Mouse (Mus musculus): ENCODE measurements around the gene Gm21964.

The Gm21964 gene

DNA sequence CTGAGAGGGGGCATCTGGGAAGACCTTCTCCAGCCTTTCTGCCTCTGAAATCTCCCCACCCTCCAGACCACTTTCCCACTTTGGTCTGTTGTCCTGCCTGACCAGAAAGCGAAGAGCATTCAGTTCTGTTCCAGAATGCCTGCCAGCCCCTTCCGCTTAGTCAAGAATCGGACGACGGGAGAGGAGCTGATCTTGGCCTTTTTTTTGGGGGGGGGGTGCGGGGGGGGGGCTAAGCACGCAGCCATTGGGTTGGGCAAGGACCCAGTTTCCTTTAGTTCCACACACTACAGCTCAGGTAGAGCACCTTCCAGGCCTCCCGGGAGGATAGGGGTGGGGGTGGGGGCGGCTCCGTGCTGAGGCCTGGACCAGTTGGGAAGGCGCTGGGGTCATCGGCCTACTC is at the start of gene Gm21964:
TSS of gene Gm21964 (plus strand) at position 301 of the 400 bp plus-strand sequence.
- no peak for DNase-seq

DNA sequence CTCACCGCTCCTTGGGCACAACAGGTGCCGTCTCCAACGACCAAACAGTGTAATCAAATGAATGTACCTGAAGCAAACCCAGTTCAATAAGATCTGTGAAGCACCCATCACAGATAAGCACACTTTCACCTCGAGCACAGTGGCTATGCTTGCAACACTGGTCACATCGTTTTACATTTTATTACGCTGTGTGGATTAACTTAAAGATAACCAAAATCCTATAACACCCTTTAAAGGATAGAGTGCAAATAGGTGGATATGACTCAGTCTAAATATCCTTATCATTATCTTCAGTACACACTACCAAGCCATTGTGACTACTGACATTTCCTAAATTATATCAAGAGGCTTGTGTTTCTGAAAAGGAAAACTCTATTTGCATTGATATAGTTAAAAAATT is 49.8 kb upstream of the Gm21964 start:
- no peak for DNase-seq

DNA sequence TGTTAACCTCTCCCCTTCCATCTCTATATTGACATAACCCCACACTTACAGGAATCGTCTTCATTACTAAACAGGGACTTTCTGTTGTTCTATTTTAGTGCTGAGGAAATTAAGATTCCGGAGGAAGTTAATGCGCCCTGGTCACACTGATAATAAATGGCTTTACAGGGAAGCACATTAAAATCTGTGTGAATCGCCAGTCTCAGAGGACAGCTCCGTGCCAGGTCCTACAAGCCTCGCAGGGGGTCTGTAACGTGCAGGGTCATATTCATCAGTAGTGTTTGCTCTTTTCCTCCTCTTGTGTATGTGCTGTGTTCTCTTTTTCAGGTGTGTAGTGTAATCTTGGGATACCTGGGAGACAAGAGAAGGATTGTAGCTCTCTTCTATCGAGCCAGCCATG is 42.8 kb upstream of the Gm21964 start:
- no peak for DNase-seq

DNA sequence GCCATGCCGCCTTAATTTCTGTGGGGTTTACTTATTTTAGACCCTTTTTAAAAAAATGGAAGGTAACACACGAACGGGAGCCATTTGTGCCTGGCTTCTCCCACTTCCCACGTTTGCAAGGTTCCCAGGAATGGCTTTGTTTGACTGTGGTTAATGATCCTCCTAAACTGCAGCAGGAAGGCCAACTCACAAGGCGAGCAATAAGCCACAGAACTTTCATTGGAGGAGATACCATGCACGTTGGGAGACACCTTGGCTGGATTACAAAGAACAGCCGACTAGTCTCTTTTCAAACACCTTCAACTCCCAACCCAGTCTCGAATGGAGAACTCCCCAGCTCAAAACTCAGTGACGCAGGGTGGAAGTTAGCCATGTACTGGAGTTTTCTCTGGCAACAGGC is 36.8 kb upstream of the Gm21964 start:
- no peak for DNase-seq

DNA sequence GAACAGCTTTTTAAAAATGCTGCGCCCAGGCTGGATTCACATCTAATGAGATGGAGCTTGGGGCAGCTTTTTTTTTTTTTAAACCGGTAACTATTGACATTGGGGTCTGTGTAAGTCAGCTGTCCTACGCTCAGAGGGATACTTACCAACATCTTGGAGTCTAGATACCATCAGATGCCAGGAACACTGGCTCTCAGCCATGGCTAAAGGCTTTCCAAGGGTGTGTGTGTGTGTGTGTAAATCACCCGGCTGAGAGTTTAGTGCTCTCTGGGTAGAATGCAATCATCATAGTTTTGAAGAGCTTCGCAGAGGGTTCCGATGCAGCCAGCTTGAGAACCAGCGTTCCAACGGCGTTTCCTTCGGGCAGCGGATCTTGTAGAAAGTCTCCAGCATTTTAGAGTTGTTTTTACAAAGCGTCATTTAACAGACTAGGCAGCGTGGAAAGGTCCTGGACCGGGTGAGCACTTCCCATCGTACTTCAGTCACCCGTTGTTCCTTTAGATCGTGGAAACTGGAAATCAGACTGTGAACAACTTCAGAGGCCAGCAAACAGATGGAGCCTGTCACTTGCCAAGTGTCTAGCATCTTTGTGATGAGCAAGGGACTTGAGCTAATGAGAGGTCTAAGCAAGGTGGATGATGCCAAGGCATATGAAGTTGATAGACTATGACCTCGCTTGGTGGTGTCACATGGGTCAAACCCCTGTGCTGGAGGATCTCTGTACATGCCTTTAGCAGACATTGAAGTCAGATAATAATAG is 36.2 kb upstream of the Gm21964 start:
- peak; percentile 74 to 81 for DNase-seq

DNA sequence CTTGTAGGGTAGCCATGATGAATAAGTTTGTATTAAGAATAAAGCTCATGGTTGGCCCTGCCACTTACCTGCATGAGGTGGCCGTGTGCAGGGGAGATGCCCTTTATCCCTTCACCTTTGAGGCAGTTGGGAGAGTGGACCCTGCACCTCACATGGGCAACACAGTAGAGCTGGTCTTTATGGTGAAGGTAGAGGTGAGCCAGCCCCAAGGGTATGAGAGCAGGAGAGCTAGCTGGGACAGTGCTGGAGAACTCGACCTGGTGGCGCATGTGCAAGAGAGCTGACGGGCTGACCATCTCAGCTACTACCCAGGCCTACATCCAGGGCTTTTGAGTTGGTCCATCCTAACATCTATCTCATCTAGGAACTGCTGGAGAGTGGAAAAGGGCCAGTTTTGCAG is 35.3 kb upstream of the Gm21964 start:
- DNase-seq, result no peak

DNA sequence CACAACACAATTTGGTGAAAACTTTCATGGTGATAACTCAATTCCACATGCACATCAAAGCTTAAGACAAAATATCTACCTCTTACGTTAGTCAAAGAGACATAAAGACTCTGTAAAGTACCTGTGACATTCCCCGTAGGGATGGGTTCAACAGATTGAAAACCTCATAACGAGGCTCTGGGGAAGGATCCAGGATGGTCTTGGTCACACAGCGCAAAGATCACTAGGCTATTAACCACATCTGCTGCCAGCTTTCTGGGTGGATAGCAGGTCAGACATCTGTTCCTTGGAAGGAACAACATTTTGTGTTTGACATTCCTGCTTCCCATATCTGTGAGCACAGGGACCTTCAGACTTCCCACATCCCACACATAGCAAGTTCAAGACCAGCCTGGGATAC is 31.3 kb upstream of the Gm21964 start:
- peak; percentile 54 to 62 for DNase-seq

DNA sequence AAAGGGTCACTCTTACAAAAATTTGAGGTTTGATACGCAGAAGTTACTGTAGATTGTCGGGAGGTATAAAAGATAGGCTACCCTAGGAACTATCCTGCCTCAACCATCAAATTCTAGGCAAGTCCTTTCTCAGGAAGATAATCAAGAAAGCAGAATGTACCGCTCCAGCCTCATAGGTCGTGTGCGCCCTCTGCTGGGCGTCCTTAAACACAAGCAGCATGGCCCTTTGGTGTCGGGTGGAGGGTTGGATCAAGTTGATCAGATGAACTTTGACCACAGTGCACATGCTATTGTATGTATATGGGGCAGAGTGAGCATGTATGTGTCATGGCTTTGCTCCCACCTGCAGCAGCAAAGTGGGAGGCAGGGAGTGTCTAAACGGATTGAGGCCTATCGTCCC is 29.4 kb upstream of the Gm21964 start:
- DNase-seq, result peak; percentile 85 to 88

DNA sequence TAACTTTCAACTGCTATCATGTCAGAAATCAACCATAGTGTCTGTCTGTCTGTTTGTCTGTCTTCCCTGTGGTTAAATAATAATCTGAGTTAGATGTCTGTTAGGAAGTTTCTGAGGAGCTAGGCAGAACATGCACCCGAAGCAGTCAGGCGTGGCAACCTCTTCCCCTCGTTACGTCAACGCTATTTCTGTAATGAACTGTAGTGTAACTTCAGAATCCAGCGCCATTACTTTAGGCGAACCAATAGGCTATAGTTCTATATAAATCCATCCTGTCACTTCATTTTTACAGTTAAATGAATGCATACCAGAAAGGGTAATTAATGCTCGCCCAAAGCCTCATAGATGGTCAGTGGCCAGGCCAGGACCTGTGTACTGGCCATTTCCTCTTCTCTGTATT is 26.5 kb upstream of the Gm21964 start:
- DNase-seq, result no peak

DNA sequence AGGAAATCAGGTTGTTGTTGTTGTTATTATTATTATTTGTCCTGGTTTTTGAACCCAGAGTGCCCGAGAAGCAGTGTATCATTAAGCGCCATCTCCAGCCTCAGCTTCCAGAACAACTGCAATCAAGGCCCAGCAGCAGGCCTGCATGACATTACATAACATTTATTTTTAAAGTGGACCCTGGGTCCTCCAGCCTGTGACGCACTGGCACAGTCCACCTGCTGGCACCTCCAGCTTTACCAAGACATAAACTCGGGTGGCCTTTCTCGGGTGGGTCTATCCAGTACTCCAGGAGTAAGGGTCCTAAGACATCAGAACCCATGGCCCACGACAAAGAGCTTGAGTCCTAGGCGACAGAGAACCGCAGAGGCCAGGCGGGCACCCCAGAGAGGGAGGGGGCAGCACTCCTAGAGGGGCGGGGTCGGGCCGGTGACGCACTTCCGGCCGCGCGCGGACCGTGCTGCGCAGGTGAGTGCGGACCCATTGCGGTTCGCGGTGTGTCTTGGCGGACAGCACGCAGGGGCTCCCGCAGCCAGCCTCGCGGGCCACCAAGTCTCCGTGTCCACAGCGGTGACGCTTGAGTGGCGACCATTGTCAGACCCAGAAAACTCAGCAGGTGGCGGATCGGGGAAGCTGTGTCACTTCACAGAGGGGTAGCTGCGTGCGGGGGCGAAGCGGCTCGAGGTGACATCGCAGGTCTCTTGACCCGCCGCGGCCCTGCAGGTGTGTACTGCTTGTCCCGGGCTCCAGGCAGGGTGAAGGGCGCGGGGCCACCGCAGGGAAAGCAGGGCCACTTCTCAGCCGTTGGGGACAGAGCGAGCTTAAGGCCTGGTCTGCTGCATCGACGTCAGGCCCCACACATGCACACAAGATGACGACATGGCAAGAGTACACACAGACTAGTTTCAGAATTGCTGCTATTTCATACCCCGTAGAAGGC is 21.5 kb upstream of the Gm21964 start, which contains the start of gene Zfp612:
TSS of gene Zfp612 (plus strand) at position 465 of the 940 bp plus-strand sequence.
- DNase-seq, result peak; percentile 91 to 92

DNA sequence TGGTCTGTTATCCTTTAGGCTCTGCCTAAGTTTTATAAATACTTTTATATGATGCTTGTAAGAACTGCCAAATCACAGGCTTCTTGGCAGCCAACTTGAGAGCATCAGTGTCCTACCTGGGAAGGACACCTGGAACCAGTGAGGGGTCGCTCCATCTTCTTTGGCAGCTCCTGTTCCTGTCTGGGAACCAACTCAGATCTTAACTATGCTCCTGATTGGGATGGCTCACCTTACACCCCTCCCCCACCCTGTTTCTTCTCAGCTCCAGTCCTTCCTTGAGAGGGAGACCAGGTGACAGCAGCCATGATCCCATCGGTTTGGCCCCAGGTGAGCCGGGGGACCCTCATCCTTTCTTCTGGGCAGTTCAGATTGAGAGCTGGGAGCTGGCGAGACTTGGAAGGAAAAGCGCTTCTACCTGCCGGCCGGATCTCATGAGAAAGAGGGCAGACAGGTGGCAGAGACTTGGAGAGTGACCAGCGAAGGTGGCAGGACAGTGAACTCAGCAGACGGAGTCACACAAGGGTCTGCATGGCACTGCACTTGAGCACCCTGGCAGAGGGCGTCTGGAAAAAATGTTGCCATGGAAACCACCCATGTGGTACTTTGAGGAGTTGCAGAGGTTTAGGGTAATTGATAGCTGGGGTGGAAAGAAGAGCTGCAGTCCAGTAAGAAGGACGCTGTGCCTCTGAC is 18.4 kb upstream of the Gm21964 start:
- DNase-seq, result peak; percentile 70 to 75

DNA sequence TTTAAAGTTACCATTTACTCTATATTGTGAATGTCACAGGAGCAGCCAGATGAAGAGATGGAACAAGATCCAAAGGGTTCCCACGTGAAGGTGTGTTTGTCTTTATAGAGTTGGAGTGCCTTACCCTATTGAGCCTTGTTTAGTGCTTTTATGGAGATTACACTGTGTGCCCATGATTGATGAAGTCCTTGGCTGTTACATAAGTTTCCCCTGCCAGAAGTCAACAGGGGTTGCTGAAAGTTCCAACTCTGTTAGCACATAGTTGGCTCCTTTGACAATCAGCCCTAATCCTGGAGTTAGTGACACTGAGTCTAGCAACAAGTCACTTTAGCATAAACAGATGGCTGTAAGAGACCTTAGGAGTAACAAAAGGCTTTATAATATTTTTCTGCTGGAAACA is 9.1 kb upstream of the Gm21964 start:
- DNase-seq, result peak; percentile 71 to 80

DNA sequence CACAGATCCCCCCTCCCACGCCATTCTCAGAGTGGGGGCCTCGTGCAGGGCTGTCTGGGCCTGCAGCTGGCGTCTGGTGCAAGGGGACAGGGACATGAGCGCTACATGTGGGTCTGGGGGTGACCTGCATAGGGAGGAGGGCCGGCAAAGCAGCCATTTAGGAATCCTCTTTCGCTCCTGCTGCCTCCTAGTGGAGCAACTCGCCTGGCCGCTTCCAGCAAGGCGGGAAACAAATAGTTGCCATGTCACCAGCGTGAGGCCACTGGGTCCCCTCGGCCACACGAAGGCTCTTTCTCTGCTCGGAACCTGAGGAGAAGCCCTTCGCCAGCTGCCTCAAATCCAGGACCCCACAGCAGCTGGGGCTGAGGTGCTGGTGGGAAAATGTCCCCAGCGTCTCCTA is 669 bp downstream of the Gm21964 start:
- no peak for DNase-seq

DNA sequence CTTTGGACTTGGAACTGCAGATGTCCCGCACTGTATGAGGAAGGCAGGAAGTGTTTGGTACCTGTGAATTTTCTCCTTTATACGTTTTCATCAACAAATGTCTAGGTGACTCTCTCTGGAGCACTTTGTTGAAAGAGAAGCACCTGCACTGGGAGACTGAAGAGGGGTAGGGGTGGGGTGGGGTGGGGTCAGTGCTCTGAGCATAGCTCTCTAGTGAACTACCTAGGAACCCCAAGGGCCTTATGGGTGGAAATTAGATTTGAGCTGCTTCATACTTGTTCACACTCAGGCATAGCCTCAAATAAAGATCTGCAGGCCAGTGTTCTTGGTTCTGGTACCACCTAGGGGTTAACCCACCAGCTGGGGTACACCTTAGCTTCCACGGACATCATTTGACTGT is 1.6 kb downstream of the Gm21964 start, which contains the start of gene Gm17720:
TSS of gene Gm17720 (minus strand) at position 101 of the 400 bp plus-strand sequence.
- DNase-seq, result peak in 1 of 2 experiments; percentile 36

DNA sequence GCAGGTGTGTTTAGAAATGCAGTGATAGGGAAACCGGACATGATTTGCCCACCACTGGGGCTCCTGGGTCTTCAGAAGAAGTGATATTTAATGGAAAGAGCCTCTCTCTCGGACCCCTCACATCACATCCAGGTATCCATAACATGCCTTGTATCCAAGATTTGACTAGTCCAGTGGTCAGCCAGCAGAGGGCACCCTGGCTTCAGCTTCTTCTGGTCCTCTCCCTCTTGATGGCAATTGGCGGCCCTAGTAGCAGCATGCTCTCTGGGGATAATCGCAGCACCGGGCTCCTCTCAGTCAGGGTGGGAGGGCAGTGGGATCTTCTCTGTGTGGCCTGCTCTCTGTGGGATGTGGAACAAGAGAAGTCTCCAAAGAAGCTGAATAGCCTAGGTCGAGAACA is 18.7 kb downstream of the Gm21964 start:
- DNase-seq, result peak; percentile 82 to 84

DNA sequence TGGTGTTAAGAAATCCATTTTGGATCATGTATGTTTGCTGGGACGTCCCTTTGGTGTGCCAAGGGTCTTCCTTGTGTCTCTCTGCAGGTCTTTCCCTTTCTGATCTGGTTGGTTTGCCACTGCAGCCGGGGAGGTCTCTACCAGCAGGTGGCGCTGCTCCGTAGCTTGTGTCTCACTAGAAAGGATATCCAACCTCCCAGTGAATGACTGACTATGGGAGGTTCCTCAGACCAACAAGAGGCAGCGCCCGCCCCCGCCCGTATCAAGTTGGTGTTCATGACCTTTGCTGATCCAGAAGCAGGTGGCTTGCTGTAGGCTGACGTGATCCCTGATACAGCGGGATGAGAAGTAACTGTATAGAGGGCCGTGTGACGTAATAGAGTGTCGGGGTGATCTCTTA is 29.5 kb downstream of the Gm21964 start:
- peak; percentile 95 to 97 for DNase-seq

DNA sequence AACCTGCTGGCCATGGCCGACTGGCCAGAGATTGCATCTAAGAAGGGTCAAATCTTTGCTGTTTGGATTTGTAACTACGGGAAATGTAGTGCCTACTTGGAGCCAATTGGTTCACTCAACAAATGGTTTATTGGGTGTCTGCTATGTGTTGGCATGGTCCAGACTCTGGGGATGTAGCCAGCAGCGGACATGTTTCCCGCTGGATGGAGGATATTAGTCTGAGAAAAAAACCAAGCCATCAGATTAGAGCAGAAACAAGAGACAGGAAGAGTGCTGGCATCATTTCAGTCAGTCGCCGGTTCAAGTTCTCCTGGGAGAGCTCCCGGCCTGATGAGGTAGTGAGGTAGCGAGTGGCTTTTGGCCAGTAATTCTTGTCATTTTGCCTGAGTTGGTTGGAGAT is 33.2 kb downstream of the Gm21964 start:
- peak; percentile 47 to 52 for DNase-seq

DNA sequence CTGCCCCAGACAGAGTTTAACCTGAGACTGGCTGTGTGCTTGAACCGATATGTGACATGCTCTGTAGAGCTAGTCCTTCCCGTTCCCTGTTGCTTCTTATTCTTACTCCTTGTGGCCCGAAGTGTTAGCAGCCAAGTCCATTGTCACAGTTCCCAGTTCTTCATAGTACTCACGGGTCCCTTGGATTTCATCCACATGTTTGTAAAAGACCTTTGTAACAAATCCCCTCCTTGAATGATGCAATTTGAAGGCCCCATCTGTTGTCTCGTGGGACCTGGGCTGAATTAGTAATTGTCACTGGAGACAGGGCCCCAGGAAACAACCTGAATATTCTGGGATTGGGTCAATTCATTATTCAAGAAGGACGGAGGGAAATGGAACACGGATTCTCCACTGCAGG is 34.5 kb downstream of the Gm21964 start:
- DNase-seq, result peak; percentile 62 to 65

DNA sequence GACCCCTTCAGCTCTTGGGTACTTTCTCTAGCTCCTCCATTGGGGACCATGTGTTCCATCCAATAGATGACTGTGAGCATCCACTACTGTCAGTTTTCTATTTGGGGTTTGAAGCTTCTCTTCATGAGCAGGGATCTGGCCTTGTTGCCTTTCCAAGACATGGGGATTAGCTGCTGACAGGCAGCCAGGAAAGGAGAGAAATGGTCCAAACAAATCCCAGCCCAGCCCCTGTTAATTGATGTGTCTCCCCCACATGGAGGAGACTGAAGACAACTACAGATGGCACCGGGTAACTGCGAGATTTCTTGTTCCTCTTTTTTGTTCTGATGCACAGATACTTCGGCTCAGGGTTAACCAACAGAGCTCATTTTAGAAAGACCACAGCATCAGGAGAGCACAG is 39.1 kb downstream of the Gm21964 start:
- DNase-seq, result peak; percentile 72 to 80

DNA sequence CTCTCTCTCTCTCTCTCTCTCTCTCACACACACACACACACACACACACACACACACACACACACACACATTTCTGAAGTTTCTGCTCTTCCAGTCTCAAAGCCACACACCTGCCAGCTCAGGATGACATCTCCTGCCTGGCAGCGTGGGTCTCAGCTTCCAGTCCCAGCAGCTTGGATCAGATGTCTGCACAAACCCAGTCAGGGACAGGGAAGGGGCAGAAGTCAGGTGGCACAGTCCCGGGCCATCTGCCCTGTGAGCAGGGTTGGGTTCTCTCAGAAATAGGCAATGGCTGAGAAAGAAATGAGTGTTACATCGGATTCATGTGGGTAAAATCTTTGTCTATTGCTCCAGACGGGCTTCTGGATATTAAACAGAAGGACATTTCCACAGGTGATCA is 39.8 kb downstream of the Gm21964 start:
- DNase-seq, result peak; percentile 76 to 77

DNA sequence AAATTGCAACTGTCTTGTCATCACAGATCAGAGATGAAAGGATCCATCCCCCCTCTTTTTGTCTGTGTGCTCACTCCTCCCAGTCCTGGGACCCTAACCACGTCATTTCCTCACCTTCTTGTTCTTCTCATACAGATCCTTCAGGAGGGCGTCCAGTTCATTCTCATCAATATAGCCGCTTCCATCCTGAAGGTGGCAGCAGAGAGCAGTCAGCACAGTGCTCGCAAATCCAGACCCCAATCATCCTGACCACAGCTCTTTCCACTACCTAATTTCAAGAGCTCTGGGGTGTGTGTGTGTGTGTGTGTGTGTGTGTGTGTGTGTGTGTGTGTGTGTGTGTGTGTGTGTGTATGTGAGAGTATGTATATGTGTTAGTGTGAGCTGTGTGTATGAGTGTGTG is 44.5 kb downstream of the Gm21964 start:
- DNase-seq, result peak; percentile 86 to 90

DNA sequence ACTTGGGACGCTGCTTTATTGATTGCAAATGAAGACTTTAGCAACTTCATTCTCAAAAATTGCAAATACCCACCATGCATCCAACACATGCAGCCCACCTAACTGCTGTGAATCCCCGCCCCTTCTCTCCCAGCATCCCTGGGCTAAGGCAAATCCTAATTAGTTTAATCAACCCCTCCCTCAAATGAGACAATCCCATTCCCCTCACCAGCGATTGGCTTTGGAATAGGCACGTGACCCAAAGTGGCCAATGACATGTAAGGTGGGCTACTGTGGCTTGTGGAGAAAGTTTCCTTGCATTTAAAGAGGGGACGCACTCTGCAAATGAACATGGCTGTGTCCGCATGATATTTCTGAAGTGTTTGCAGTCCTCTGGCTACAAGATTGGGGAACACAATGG is 51.9 kb downstream of the Gm21964 start:
- DNase-seq, result no peak

Measured in cerebellum, postnatal 10 days (tissue).